8 mouse cellular contexts compared by ENCODE assay signal in genomic region chr5:105699141-105700069, GRCm38 (mm10). TPM values are rescaled to one million over a fixed set of nuclear protein-coding genes. Genes with fewer than 3 reads are reported as not detected.
DNase-seq lines count a peak whose midpoint lies in the region; ATAC-seq and TF ChIP-seq lines count a peak whose summit lies in the region.

Gene Lrrc8d, plus strand, starts transcription at chr5:105699969.

- 0 out of 2 replicates have a peak, but pooled peaks have one; percentile 31 for TF ChIP-seq EP300 in ES-Bruce4 (IDR thresholded peaks at IDR 0.05; ENCODE audit: insufficient read depth, low read depth, low read length)

- no peaks in the 10 kb centered on the region for H3K27me3 ChIP-seq in ES-Bruce4 (ENCODE audit: control insufficient read depth, insufficient read depth, low read length, poor library complexity, severe bottlenecking)
- H3K27me3 ChIP-seq in cerebellum, adult 2 months (ENCODE audit: control insufficient read depth, insufficient read depth, low read length), result no peaks in the 10 kb centered on the region
- H3K27me3 ChIP-seq in lung, embryonic 16.5 days (ENCODE audit: control insufficient read depth, insufficient read depth, low read depth, low read length), result no peaks in the 10 kb centered on the region

- H3K36me3 ChIP-seq in ES-Bruce4 (ENCODE audit: control insufficient read depth, insufficient read depth, low read length, poor library complexity, severe bottlenecking), result peaks cover under 1% of the 10 kb centered on the region; the same call in 1 of the 2 replicates
- no peaks in the 10 kb centered on the region for H3K36me3 ChIP-seq in lung, embryonic 16.5 days (ENCODE audit: control insufficient read depth, insufficient read depth, low read length)

- peak within 1 kb of the TSS; percentile 91 for H3K4me2 ChIP-seq in lung, embryonic 16.5 days (ENCODE audit: low read depth, low read length)

- H3K9me3 ChIP-seq in ES-Bruce4 (replicated peaks; ENCODE audit: control insufficient read depth, insufficient read depth, low read length, poor library complexity, severe bottlenecking), result no peaks in the 10 kb centered on the region
- H3K9me3 ChIP-seq in lung, embryonic 16.5 days (ENCODE audit: control insufficient read depth, low read length), result no peaks in the 10 kb centered on the region

- peak within 1 kb of the TSS; percentile 96 for H3K9ac ChIP-seq in ES-Bruce4 (ENCODE audit: low read depth, poor library complexity, severe bottlenecking)
- peak within 1 kb of the TSS; percentile 98 for H3K9ac ChIP-seq in lung, embryonic 16.5 days (ENCODE audit: low read length)

- TF ChIP-seq CTCF in ES-Bruce4 (IDR thresholded peaks at IDR 0.05; ENCODE audit: low read depth, low read length), result no peak
- TF ChIP-seq CTCF in cerebellum, adult 2 months (IDR thresholded peaks at IDR 0.05; ENCODE audit: borderline replicate concordance, insufficient read depth, low read depth, low read length), result no peak

- WGBS in cerebellum, adult 2 months, result 2% methylated on average over 60 of the region's 60 CpGs
- WGBS in lung, embryonic 16.5 days, result under 1% methylated on average over 57 of the region's 60 CpGs

- peaks cover 7% of the 10 kb centered on the region for H3K4me1 ChIP-seq in ES-Bruce4 (ENCODE audit: control insufficient read depth, insufficient read depth, low read length)
- H3K4me1 ChIP-seq in cerebellum, adult 2 months (ENCODE audit: control insufficient read depth, insufficient read depth, low read length), result peaks cover 6% of the 10 kb centered on the region; the same call in 1 of the 2 replicates
- peaks cover 22% of the 10 kb centered on the region for H3K4me1 ChIP-seq in lung, embryonic 16.5 days (replicated peaks; ENCODE audit: control insufficient read depth, insufficient read depth, low read length)

- peak within 1 kb of the TSS; percentile 90 for H3K27ac ChIP-seq in ES-Bruce4 (ENCODE audit: insufficient read depth, low read length)
- H3K27ac ChIP-seq in cerebellum, adult 2 months (ENCODE audit: insufficient read depth, low read length), result peak within 1 kb of the TSS; percentile 90
- H3K27ac ChIP-seq in lung, embryonic 16.5 days (ENCODE audit: low read length), result peak within 1 kb of the TSS; percentile 97

- DNase-seq in cerebellum, adult 2 months, result peak; percentile 88 to 91
- DNase-seq in forelimb bud, embryonic 11.5 days (ENCODE audit: low read depth, low spot score), result peak; percentile 73
- DNase-seq in layer of hippocampus, adult 9-11 months, result peak; percentile 93
- DNase-seq in ovary, postnatal 10 days (ENCODE audit: low spot score), result peak; percentile 72
- peak; percentile 75 for DNase-seq in thymus, postnatal 0 days (ENCODE audit: low spot score)

- peak; percentile 43 to 47 for ATAC-seq in hematopoietic stem cell, adult 5-6 weeks (replicated peaks in 1 of 2; ENCODE audit: insufficient read depth in 1 of 2, low FRiP score in 2 of 2, low TSS enrichment in 1 of 2, low read depth in 1 of 2, poor library complexity in 2 of 2, severe bottlenecking in 2 of 2)
- ATAC-seq in lung, embryonic 16.5 days (ENCODE audit: low read depth), result peak; percentile 92

- no peak for TF ChIP-seq POLR2A in ES-Bruce4 (IDR thresholded peaks at IDR 0.05; ENCODE audit: insufficient read depth, low read length)
- no peak for TF ChIP-seq POLR2A in cerebellum, adult 2 months (IDR thresholded peaks at IDR 0.05; ENCODE audit: borderline replicate concordance, insufficient read depth, low read length)

- peak within 1 kb of the TSS; percentile 99 for H3K4me3 ChIP-seq in ES-Bruce4 (ENCODE audit: low read depth, low read length)
- H3K4me3 ChIP-seq in cerebellum, adult 2 months (replicated peaks; ENCODE audit: insufficient read depth, low read depth, low read length), result peak within 1 kb of the TSS; percentile 78
- peak within 1 kb of the TSS; percentile 90 for H3K4me3 ChIP-seq in lung, embryonic 16.5 days (ENCODE audit: low read length)

RNA-seq across cellular contexts. Expression of gene Lrrc8d, which starts in this region (rescaled TPM):
- 34.6 and 37.0 TPM in 2 replicates for polyA plus RNA-seq in ES-Bruce4 (2011; ENCODE audit: insufficient read depth, insufficient read length, low read depth, missing spikeins)
- 14.8 and 16.3 TPM in 2 replicates for polyA plus RNA-seq in cerebellum, adult 2 months (2012; rRNA removed)
- 23.8 and 25.3 TPM in 2 replicates for total RNA-seq in hematopoietic stem cell, adult 5-6 weeks (2017)
- polyA plus RNA-seq in lung, embryonic 16.5 days (2015; fragmentation: Nextera tagmentation; extraction: Ambion mirVana), result 15.5 and 19.7 TPM in 2 replicates
- 11.1 and 11.3 TPM in 2 replicates for polyA plus RNA-seq in thymus, postnatal 0 days (2015; fragmentation: Nextera tagmentation; extraction: Ambion mirVana)

Comparison
In these comparisons a context has a peak if more than half of its experiments do, and no peak if none do; other contexts are left out.
1. Peak in every context shown above with its lines: DNase-seq, ATAC-seq, H3K4me3 ChIP-seq and H3K27ac ChIP-seq.